Mouse (Mus musculus) liver, embryonic 13.5 days (tissue): ENCODE measurements around the gene Vmn1r6. TPM values are rescaled to one million over a fixed set of nuclear protein-coding genes. Genes with fewer than 3 reads are reported as not detected.
"Not testable (repeated sequence)": the region's sequence is repeated elsewhere in the genome, so short reads cannot be mapped to it uniquely, and the experiment has no call there.

Experiments
- ATAC-seq: fragments of 200-750 bp; cut with Nextera tagmentation; 2 replicates; pipeline ENCODE4 v1.8.0; 2017; ENCODE audit warnings: low read depth, mild to moderate bottlenecking, moderate number of reproducible peaks, moderate library complexity
- DNase-seq: peaks from one replicate; pipeline ENCODE4 v3.0.0; 2022
- H3K27ac ChIP-seq: fragments of 300-500 bp; sonication (generic); 2 replicates; pipeline ENCODE4 v1.5.1; 2015; ENCODE audit warnings: moderate library complexity, mild to moderate bottlenecking, inconsistent platforms
- H3K27me3 ChIP-seq: fragments of 300-500 bp; sonication (generic); 2 replicates; pipeline ENCODE4 v1.6.1; 2015; ENCODE audit warnings: mild to moderate bottlenecking, inconsistent platforms
- H3K36me3 ChIP-seq: fragments of 300-500 bp; sonication (generic); 2 replicates; pipeline ENCODE4 v1.6.1; 2015; ENCODE audit warnings: mild to moderate bottlenecking, inconsistent platforms
- H3K4me1 ChIP-seq: fragments of 300-500 bp; sonication (generic); replicated peaks from 2 replicates; pipeline ENCODE4 v1.6.1; 2015; ENCODE audit warnings: inconsistent platforms
- H3K4me2 ChIP-seq: fragments of 300-500 bp; sonication (generic); 2 replicates; pipeline ENCODE4 v1.6.1; 2015; ENCODE audit warnings: inconsistent platforms, mild to moderate bottlenecking, moderate library complexity
- H3K4me3 ChIP-seq: fragments of 300-500 bp; sonication (generic); replicated peaks from 2 replicates; pipeline ENCODE4 v1.5.1; 2015; ENCODE audit warnings: mild to moderate bottlenecking, inconsistent platforms
- H3K9ac ChIP-seq: fragments of 300-500 bp; sonication (generic); 2 replicates; pipeline ENCODE4 v1.6.1; 2015; ENCODE audit warnings: mild to moderate bottlenecking, inconsistent platforms
- H3K9me3 ChIP-seq: fragments of 300-500 bp; sonication (generic); replicated peaks from 2 replicates; pipeline ENCODE4 v1.6.1; 2016; ENCODE audit warnings: inconsistent platforms
- WGBS: fragments of 180-500 bp; shearing (Covaris S2); methylation state at CpG from one replicate; pipeline ENCODE4 v1.1.7; 2015; ENCODE audit not compliant: insufficient replicate concordance; 5-methylcytosine and 5-hydroxymethylcytosine counted together
- polyA plus RNA-seq: library from polyadenylated mRNA; unstranded; fragments of >200 nt; fragmentation: Nextera tagmentation; extraction: Ambion mirVana; gene quantifications from 2 replicates; pipeline ENCODE4 v1.2.1, GENCODE M21; 2015

The Vmn1r6 gene
- polyA plus RNA-seq = not detected in 2 replicates

DNA sequence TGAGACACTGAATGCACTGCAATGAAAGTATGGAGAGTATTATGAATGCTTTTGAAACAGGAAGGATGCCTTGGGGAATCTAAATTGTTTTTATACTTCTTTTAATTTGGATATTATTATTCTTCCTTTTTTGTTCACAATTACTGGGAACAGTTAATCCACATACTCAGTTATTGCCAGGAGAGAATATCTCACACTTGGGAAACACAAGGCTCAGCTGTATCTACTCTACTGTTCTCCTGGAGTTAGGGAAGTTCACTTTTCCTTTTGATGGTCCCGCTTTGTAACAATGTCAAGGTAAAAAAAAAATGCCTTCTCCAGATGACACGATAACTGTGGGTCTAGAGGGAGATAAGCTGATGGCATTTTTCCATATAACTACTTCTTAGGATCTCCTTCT is at the start of gene Vmn1r6:
Vmn1r6 (plus strand) TSS at position 301 of the 400 bp plus-strand sequence.
- Histone ChIP-seq H3K9ac (no peak within 1 kb of the TSS), H3K4me1 (no peaks in the 10 kb centered on the region), H3K36me3 (no peaks in the 10 kb centered on the region), H3K4me2 (no peak within 1 kb of the TSS), H3K9me3 (no peaks in the 10 kb centered on the region), H3K27ac (no peak within 1 kb of the TSS), H3K27me3 (no peaks in the 10 kb centered on the region), H3K4me3 (no peak within 1 kb of the TSS)
- no peak for ATAC-seq
- DNase-seq = no peak
- whole genome bisulfite sequencing = 59% methylated on average over 2 of the region's 2 CpGs

DNA sequence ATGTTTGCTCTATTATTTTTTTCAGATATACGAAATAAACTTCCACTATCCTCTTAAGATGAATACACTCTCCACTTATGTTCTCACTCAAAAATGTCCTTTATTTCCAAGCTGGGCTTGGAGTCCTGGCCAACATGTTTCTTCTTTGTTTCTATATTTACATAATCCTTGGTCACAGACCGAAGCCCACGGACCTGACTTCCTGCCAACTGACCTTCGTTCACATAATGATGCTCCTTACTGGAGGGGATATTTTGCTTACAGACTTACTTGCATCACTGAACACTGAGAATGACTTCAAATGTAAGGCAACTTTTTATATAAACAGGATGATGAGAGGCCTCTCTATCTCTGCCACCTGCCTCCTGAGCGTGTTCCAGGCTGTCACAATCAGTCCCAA is 40.6 kb upstream of the Vmn1r6 start:
- DNase-seq (no peak), ATAC-seq (no peak)
- Histone ChIP-seq H3K36me3 (no peaks in the 10 kb centered on the region), H3K4me1 (no peaks in the 10 kb centered on the region), H3K4me3 (no peak overlapping the region), H3K9me3 (no peaks in the 10 kb centered on the region), H3K27ac (no peak overlapping the region), H3K27me3 (no peaks in the 10 kb centered on the region), H3K4me2 (no peak overlapping the region), H3K9ac (no peak overlapping the region)
- WGBS = 62% methylated on average over 5 of the region's 5 CpGs

DNA sequence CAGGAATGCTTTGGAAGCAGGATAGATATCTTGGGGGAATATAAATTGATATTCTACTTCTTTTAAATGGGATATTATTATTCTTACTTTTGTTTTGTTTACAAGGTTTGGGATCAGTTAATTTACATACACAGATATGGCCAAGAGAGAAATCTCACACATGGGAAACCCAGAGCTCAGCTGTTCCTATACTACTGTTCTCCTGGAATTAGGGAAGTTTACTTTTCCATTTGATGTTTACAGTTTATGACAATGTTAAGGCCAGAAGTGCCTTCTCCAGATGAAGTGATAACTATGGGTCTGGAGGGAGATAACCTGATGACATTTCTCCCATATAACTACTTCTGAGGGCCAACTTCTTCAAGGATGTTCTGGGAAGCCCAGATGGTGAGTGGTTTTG is 27.1 kb upstream of the Vmn1r6 start, which contains the start of gene Vmn1r5:
Vmn1r5 (plus strand) TSS at position 301 of the 400 bp plus-strand sequence.
- no peak within 1 kb of the TSS for H3K9ac ChIP-seq
- H3K9me3 ChIP-seq = no peaks in the 10 kb centered on the region
- no peak within 1 kb of the TSS for H3K27ac ChIP-seq
- H3K4me2 ChIP-seq = no peak within 1 kb of the TSS
- ATAC-seq = no peak
- no peak within 1 kb of the TSS for H3K4me3 ChIP-seq
- no peaks in the 10 kb centered on the region for H3K27me3 ChIP-seq
- H3K4me1 ChIP-seq = no peaks in the 10 kb centered on the region
- DNase-seq = no peak
- no peaks in the 10 kb centered on the region for H3K36me3 ChIP-seq

GRCm38 (mm10) chr6:57025224-57025623 is 28.2 kb downstream of the Vmn1r6 start, which contains the start of gene Vmn1r7:
TSS of gene Vmn1r7 (minus strand) at chr6:57025324.
- ATAC-seq, DNase-seq, H3K4me2 ChIP-seq, H3K27me3 ChIP-seq, H3K36me3 ChIP-seq, H3K4me1 ChIP-seq, H3K9me3 ChIP-seq, H3K4me3 ChIP-seq, H3K9ac ChIP-seq, H3K27ac ChIP-seq: not testable (repeated sequence)
- WGBS = 51% methylated on average over 2 of the region's 2 CpGs

- Histone ChIP-seq H3K4me3 (no peak within 1 kb of the TSS), H3K36me3 (no peaks in the 10 kb centered on the region), H3K4me2 (no peak within 1 kb of the TSS), H3K9ac (no peak within 1 kb of the TSS), H3K4me1 (no peaks in the 10 kb centered on the region), H3K27ac (no peak within 1 kb of the TSS), H3K27me3 (no peaks in the 10 kb centered on the region), H3K9me3 (no peaks in the 10 kb centered on the region)
- DNase-seq (no peak), ATAC-seq (no peak)
Measured at GRCm38 (mm10) chr6:57031984-57032383, 34.9 kb downstream of the Vmn1r6 start, which contains the start of gene Vmn1r8. TSS of gene Vmn1r8 (plus strand) at chr6:57032284.

GRCm38 (mm10) chr6:57034674-57035073 is 37.6 kb downstream of the Vmn1r6 start:
- Histone ChIP-seq H3K36me3 (no peaks in the 10 kb centered on the region), H3K4me1 (no peaks in the 10 kb centered on the region), H3K4me2 (no peak overlapping the region), H3K27me3 (no peaks in the 10 kb centered on the region), H3K4me3 (no peak overlapping the region), H3K27ac (no peak overlapping the region), H3K9ac (no peak overlapping the region), H3K9me3 (no peaks in the 10 kb centered on the region)
- ATAC-seq (no peak), DNase-seq (no peak)
- 54% methylated on average over 2 of the region's 2 CpGs for WGBS

Other genes starting within 250 kb of the Vmn1r6 start
- gene Kbtbd2, start 199.4 kb upstream of the Vmn1r6 start, polyA plus RNA-seq = 13.6 TPM in 2 replicates
- gene Fkbp9, start 165.2 kb upstream of the Vmn1r6 start, polyA plus RNA-seq = 26.2 and 28.5 TPM in 2 replicates
- 244 and 274 TPM in 2 replicates for gene Nt5c3, start 73.3 kb upstream of the Vmn1r6 start, polyA plus RNA-seq
- gene Vmn1r4, start 73.2 kb upstream of the Vmn1r6 start, polyA plus RNA-seq = 0.15 and 0.19 TPM in 2 replicates
- not detected in 2 replicates for gene Vmn1r5, start 27.0 kb upstream of the Vmn1r6 start, polyA plus RNA-seq
- gene Vmn1r7, start 28.1 kb downstream of the Vmn1r6 start, polyA plus RNA-seq = not detected in 2 replicates
- not detected in 2 replicates for gene Vmn1r8, start 35.0 kb downstream of the Vmn1r6 start, polyA plus RNA-seq
- gene Vmn1r9, start 69.5 kb downstream of the Vmn1r6 start, polyA plus RNA-seq = not detected in 2 replicates
- not detected in 2 replicates for gene Vmn1r10, start 112.2 kb downstream of the Vmn1r6 start, polyA plus RNA-seq
- gene Vmn1r11, start 136.2 kb downstream of the Vmn1r6 start, polyA plus RNA-seq = not detected in 2 replicates
- not detected in 2 replicates for gene Vmn1r12, start 159.7 kb downstream of the Vmn1r6 start, polyA plus RNA-seq
- not detected in 2 replicates for gene Vmn1r13, start 206.0 kb downstream of the Vmn1r6 start, polyA plus RNA-seq
- gene Vmn1r14, start 234.4 kb downstream of the Vmn1r6 start, polyA plus RNA-seq = not detected in 2 replicates